8 mouse cellular contexts compared by ENCODE assay signal in genomic region chr11:29514325-29514681, GRCm38 (mm10). TPM values are rescaled to one million over a fixed set of nuclear protein-coding genes. Genes with fewer than 3 reads are reported as not detected.
DNase-seq lines count a peak whose midpoint lies in the region; ATAC-seq and TF ChIP-seq lines count a peak whose summit lies in the region.
"Had no signal": no experiment of that assay in that cellular context is flagged by ENCODE, and none has a peak within 500 bp of the region (broad histone marks: within the 10 kb centered on the region; RNA-seq: fewer than 3 reads in every experiment).

No protein-coding gene starts in this region.

- H3K27ac ChIP-seq in spleen, adult 2 months (ENCODE audit: insufficient read depth, low read length): peak overlapping the region; percentile 69
- no peak overlapping the region for H3K27ac ChIP-seq in forebrain, embryonic 11.5 days (ENCODE audit: low read depth, low read length)
- peak overlapping the region; percentile 82 for H3K27ac ChIP-seq in liver, embryonic 12.5 days
- peak overlapping the region; percentile 73 for H3K27ac ChIP-seq in stomach, embryonic 14.5 days (ENCODE audit: low read length)

- peaks cover 3% of the 10 kb centered on the region for H3K4me1 ChIP-seq in spleen, adult 2 months (ENCODE audit: control insufficient read depth, insufficient read depth, insufficient read length)
- no peaks in the 10 kb centered on the region for H3K4me1 ChIP-seq in forebrain, embryonic 11.5 days (replicated peaks; ENCODE audit: control insufficient read depth, insufficient read depth, low read length)
- peaks cover 18% of the 10 kb centered on the region for H3K4me1 ChIP-seq in liver, embryonic 12.5 days
- H3K4me1 ChIP-seq in stomach, embryonic 14.5 days (ENCODE audit: control insufficient read depth, insufficient read depth, low read length): no peaks in the 10 kb centered on the region

- no peaks in the 10 kb centered on the region for H3K9me3 ChIP-seq in forebrain, embryonic 11.5 days (ENCODE audit: control insufficient read depth, low read length)
- H3K9me3 ChIP-seq in liver, embryonic 12.5 days (replicated peaks): no peaks in the 10 kb centered on the region
- H3K9me3 ChIP-seq in stomach, embryonic 14.5 days (ENCODE audit: control insufficient read depth, low read depth, low read length): no peaks in the 10 kb centered on the region

- peak in 1 of 2 experiments; percentile 15 for DNase-seq in spleen, adult 2 months (ENCODE audit: low read depth in 1 of 2, low spot score in 2 of 2)
- no peak for DNase-seq in spleen, postnatal 4 days (ENCODE audit: low spot score in 2 of 2)
- no peak for DNase-seq in forebrain, embryonic 11.5 days (ENCODE audit: low spot score)
- DNase-seq in layer of hippocampus, postnatal 25 days (ENCODE audit: extremely low spot score in 1 of 2, low spot score in 1 of 2): no peak
- no peak for DNase-seq in left cerebral cortex, postnatal 25 days (ENCODE audit: low spot score in 2 of 2)

- TF ChIP-seq POLR2A in spleen, adult 2 months (IDR thresholded peaks at IDR 0.05; ENCODE audit: low read depth, low read length): no peak

- intact Hi-C loops in left cerebral cortex, postnatal 25 days (cut with DNase I): no loop called here

- H3K27me3 ChIP-seq in spleen, adult 2 months (ENCODE audit: control insufficient read depth, insufficient read depth, low read length): no peaks in the 10 kb centered on the region
- H3K27me3 ChIP-seq in forebrain, embryonic 11.5 days (ENCODE audit: control insufficient read depth, insufficient read depth, low read length): no peaks in the 10 kb centered on the region
- no peaks in the 10 kb centered on the region for H3K27me3 ChIP-seq in liver, embryonic 12.5 days (replicated peaks)
- H3K27me3 ChIP-seq in stomach, embryonic 14.5 days (ENCODE audit: control insufficient read depth, insufficient read depth, low read length): no peaks in the 10 kb centered on the region

- no peak for TF ChIP-seq CTCF in spleen, adult 2 months (IDR thresholded peaks at IDR 0.05; ENCODE audit: extremely low read depth, insufficient read depth, insufficient read length, insufficient replicate concordance)

- WGBS in spleen, adult 2 months: 3% methylated on average over 10 of the region's 10 CpGs
- 27% methylated on average over 10 of the region's 10 CpGs for WGBS in forebrain, embryonic 11.5 days
- WGBS in liver, embryonic 12.5 days (ENCODE audit: insufficient replicate concordance): 7% methylated on average over 10 of the region's 10 CpGs
- 15% methylated on average over 10 of the region's 10 CpGs for WGBS in stomach, embryonic 14.5 days

- peak overlapping the region; percentile 60 for H3K4me2 ChIP-seq in forebrain, embryonic 11.5 days (ENCODE audit: low read depth, low read length, severe bottlenecking)
- peak overlapping the region; percentile 81 for H3K4me2 ChIP-seq in liver, embryonic 12.5 days
- H3K4me2 ChIP-seq in stomach, embryonic 14.5 days (replicated peaks; ENCODE audit: low read depth, low read length): peak overlapping the region; percentile 60

- H3K4me3 ChIP-seq in spleen, adult 2 months (ENCODE audit: extremely low read depth, insufficient read depth, insufficient read length): peak overlapping the region; percentile 71
- H3K4me3 ChIP-seq in forebrain, embryonic 11.5 days (ENCODE audit: low read depth, low read length): peak overlapping the region; percentile 57
- peak overlapping the region; percentile 73 for H3K4me3 ChIP-seq in liver, embryonic 12.5 days
- H3K4me3 ChIP-seq in stomach, embryonic 14.5 days (ENCODE audit: low read depth, low read length): peak overlapping the region; percentile 54

- H3K9ac ChIP-seq in forebrain, embryonic 11.5 days (ENCODE audit: low read length): peak overlapping the region; percentile 73
- peak overlapping the region; percentile 78 for H3K9ac ChIP-seq in liver, embryonic 12.5 days
- peak overlapping the region; percentile 68 for H3K9ac ChIP-seq in stomach, embryonic 14.5 days (replicated peaks; ENCODE audit: low read depth, low read length)

- no peak for ATAC-seq in forebrain, embryonic 11.5 days (replicated peaks; ENCODE audit: low FRiP score)
- ATAC-seq in liver, embryonic 12.5 days: no peak
- ATAC-seq in stomach, embryonic 14.5 days (ENCODE audit: insufficient number of reproducible peaks, insufficient read depth, low FRiP score, low read depth): no peak

- peaks cover 11% of the 10 kb centered on the region for H3K36me3 ChIP-seq in spleen, adult 2 months (ENCODE audit: control insufficient read depth, insufficient read depth, low read length)
- H3K36me3 ChIP-seq in forebrain, embryonic 11.5 days (ENCODE audit: control insufficient read depth, insufficient read depth, low read length): no peaks in the 10 kb centered on the region
- peaks cover 21% of the 10 kb centered on the region for H3K36me3 ChIP-seq in liver, embryonic 12.5 days
- H3K36me3 ChIP-seq in stomach, embryonic 14.5 days (ENCODE audit: control insufficient read depth, insufficient read depth, low read length): peaks cover 4% of the 10 kb centered on the region

RNA-seq across cellular contexts. Expression of gene Prorsd1, which starts 0.5 kb away (rescaled TPM):
- polyA plus RNA-seq in spleen, adult 2 months (2012; rRNA removed): 1.2 and 1.4 TPM in 2 replicates
- 19.3 and 24.2 TPM in 2 replicates for polyA plus RNA-seq in forebrain, embryonic 11.5 days (2014; fragmentation: Nextera tagmentation; extraction: Ambion mirVana)
- polyA plus RNA-seq in liver, embryonic 12.5 days (2016; fragmentation: Nextera tagmentation; extraction: Ambion mirVana): 31.4 and 32.1 TPM in 2 replicates
- 41.4 and 42.4 TPM in 2 replicates for polyA plus RNA-seq in stomach, embryonic 14.5 days (2014; fragmentation: Nextera tagmentation; extraction: Ambion mirVana)
- total RNA-seq in layer of hippocampus, postnatal 25 days (2021): 1 to 10 TPM; 3.8 to 6.1 TPM
- total RNA-seq in left cerebral cortex, postnatal 25 days (2021): 1 to 10 TPM; 1.5 to 3.9 TPM

RNA-seq across cellular contexts. Expression of gene Mtif2, which starts 11.9 kb away (rescaled TPM):
- polyA plus RNA-seq in spleen, adult 2 months (2012; rRNA removed): 3.9 and 5.1 TPM in 2 replicates
- polyA plus RNA-seq in forebrain, embryonic 11.5 days (2014; fragmentation: Nextera tagmentation; extraction: Ambion mirVana): 45.9 and 49.9 TPM in 2 replicates
- 36.2 and 37.0 TPM in 2 replicates for polyA plus RNA-seq in liver, embryonic 12.5 days (2016; fragmentation: Nextera tagmentation; extraction: Ambion mirVana)
- 43.2 and 43.8 TPM in 2 replicates for polyA plus RNA-seq in stomach, embryonic 14.5 days (2014; fragmentation: Nextera tagmentation; extraction: Ambion mirVana)
- 10 to 100 TPM; 34.0 to 34.5 TPM for total RNA-seq in layer of hippocampus, postnatal 25 days (2021)
- total RNA-seq in left cerebral cortex, postnatal 25 days (2021): 10 to 100 TPM; 28.7 to 34.3 TPM

RNA-seq across cellular contexts. Expression of gene Clhc1, which starts 33.4 kb away (rescaled TPM):
- polyA plus RNA-seq in spleen, adult 2 months (2012; rRNA removed): not detected in 2 replicates
- 0.20 and 0.48 TPM in 2 replicates for polyA plus RNA-seq in forebrain, embryonic 11.5 days (2014; fragmentation: Nextera tagmentation; extraction: Ambion mirVana)
- 0.21 and 0.23 TPM in 2 replicates for polyA plus RNA-seq in liver, embryonic 12.5 days (2016; fragmentation: Nextera tagmentation; extraction: Ambion mirVana)
- polyA plus RNA-seq in stomach, embryonic 14.5 days (2014; fragmentation: Nextera tagmentation; extraction: Ambion mirVana): 0.16 TPM in 1 of 2 replicates, not detected in the other
- under 1 TPM in 1 of 2 experiments, not detected in 1; 0.19 TPM for total RNA-seq in layer of hippocampus, postnatal 25 days (2021)
- under 1 TPM in 1 of 2 experiments, not detected in 1; 0.21 TPM for total RNA-seq in left cerebral cortex, postnatal 25 days (2021)
- polyA plus RNA-seq: large intestine, adult 2 months had no signal

RNA-seq across cellular contexts. Expression of gene Rps27a, which starts 33.6 kb away (rescaled TPM):
- 89.4 and 94.7 TPM in 2 replicates for polyA plus RNA-seq in spleen, adult 2 months (2012; rRNA removed)
- 898 and 939 TPM in 2 replicates for polyA plus RNA-seq in forebrain, embryonic 11.5 days (2014; fragmentation: Nextera tagmentation; extraction: Ambion mirVana)
- polyA plus RNA-seq in liver, embryonic 12.5 days (2016; fragmentation: Nextera tagmentation; extraction: Ambion mirVana): 1,007 and 1,054 TPM in 2 replicates
- polyA plus RNA-seq in stomach, embryonic 14.5 days (2014; fragmentation: Nextera tagmentation; extraction: Ambion mirVana): 1,383 and 1,439 TPM in 2 replicates
- 100 to 1,000 TPM; 414 to 516 TPM for total RNA-seq in layer of hippocampus, postnatal 25 days (2021)
- total RNA-seq in left cerebral cortex, postnatal 25 days (2021): 100 to 1,000 TPM; 433 to 461 TPM
